Mouse (Mus musculus) bone marrow, adult 2 months (tissue): ENCODE measurements at regions not wholly inside any gene's neighbourhood (a gene's known extent, or its start where the extent isn't known, plus 50 kb on each side); places are given as distances from the start of the nearest gene placed in this dataset.

Experiments used
- CTCF ChIP-seq: fragments of 200-500 bp; IDR thresholded peaks from 2 replicates; pipeline ENCODE4 v1.5.1; 2011; ENCODE audit warnings: low read length, control low read depth; ENCODE audit not compliant: control insufficient read depth, insufficient read depth
- POLR2A ChIP-seq: fragments of 200-500 bp; IDR thresholded peaks from 2 replicates; pipeline ENCODE4 v1.6.1; 2011; ENCODE audit warnings: low read depth, mild to moderate bottlenecking, control low read depth, low read length, borderline replicate concordance; ENCODE audit not compliant: control insufficient read depth

GRCm38 (mm10) chr11:111599456-111599855 lies 533.5 kb downstream of the Kcnj2 start:
- TF ChIP-seq CTCF: no peak
- no peak for TF ChIP-seq POLR2A
